Mouse (Mus musculus) cerebellum, adult 8-10 months (tissue): Measurements from ENCODE around the gene Fyn.
A peak's percentile ranks its signal among the peaks of the same experiment; 100 is the strongest.

Experiments used
- DNase-seq: peaks from one replicate; pipeline ENCODE4 v3.0.0; 2022

The Fyn gene

GRCm38 (mm10) chr10:39517375-39517774 is 148.7 kb downstream of the Fyn start:
- DNase-seq: no peak

DNA sequence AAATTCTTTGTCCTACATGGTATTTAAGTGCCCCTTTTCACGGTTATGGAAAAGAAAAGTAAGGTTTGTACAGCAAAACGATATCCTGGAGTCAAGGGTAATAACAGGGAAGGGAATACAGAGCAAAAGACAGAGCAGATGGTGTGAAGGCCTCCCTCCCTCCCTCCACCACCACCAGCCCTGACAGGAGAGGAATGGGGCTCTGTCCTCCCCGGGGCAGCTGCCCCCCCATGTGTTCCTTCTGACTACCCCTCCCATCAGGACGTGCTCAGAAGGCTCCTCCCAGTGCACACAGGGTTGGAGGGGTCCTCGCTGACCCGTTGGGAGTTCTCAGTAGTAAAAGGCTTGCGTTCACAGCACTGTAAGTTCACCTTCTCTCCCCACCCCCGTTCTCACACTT is 149.6 kb downstream of the Fyn start:
- no peak for DNase-seq

DNA sequence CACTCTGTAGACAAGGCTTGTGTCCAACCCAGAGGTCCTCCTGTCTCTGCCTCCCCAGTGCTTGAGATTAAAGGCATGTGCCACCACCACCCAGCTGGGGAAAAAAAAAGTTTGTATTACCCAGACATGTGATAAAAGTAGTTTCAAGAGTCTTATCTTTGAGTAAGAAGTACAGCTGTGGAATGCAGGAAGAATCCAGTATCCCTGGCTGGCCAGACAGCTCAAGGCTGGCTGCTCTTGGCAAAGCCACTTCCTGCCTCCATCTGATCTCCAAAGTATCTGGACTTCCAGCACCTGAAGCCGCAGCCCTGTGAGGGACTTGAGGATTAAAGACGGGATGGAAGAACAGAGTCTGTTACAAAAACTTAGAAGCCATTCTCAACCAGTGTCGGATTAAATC is 150.2 kb downstream of the Fyn start:
- DNase-seq: no peak

DNA sequence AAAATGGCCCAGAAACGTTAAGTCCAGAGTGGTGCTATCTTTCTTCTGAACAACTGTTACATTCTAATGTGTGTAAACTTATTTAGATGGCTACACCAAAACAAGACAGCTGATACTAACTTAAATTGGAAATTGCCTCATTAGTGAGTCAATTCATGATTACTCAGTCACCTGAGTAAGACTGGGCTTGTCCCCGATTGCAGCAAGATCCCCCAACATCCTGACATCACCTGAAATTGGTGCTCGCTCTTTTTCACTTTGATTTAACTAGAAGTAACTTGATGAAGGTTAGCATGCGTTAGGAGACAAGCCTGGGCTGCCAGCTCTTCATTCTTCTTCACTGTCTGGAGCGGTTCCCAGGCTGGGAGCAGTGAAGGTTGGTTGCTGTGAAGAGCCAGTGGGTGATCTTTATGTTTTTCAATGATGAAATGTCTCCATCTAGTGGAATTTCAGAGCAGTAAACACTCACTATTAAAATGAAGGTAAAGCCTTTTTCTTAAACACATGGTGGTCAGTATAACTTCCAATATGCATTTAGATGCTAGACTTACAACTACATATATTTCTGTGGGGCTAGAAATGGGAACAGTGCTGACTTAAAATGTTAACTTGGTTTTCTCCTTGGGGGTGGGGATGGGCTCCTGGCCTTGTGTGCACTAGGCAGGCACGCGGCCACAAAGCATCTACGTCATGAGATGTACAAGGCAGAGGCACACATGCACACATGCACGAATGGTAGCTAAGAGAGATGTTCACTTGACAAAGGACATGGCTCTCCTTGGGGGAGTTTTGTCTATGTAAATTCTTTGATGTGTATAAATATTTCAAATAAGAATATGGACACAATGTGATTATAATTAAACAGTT is 151.7 kb downstream of the Fyn start:
- peak; percentile 73 for DNase-seq

DNA sequence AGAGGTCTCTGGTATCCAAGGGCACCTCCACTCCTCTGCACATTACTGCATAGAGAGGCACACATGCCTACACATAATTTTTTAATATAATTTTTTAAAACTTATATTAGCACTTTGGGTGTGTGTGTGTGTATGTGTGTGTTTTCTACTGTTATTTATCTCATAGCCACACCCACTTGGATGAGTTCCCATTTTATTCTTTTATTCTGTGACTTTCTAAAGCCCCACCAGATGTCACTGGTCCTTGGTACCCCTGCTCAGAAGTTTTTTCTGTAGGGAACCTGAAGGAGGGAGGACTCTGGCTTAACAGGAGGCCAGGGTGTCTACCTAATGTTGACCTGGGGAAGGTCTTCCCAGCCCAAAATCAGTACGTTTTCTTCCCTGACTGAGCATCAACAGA is 152.7 kb downstream of the Fyn start:
- no peak for DNase-seq

DNA sequence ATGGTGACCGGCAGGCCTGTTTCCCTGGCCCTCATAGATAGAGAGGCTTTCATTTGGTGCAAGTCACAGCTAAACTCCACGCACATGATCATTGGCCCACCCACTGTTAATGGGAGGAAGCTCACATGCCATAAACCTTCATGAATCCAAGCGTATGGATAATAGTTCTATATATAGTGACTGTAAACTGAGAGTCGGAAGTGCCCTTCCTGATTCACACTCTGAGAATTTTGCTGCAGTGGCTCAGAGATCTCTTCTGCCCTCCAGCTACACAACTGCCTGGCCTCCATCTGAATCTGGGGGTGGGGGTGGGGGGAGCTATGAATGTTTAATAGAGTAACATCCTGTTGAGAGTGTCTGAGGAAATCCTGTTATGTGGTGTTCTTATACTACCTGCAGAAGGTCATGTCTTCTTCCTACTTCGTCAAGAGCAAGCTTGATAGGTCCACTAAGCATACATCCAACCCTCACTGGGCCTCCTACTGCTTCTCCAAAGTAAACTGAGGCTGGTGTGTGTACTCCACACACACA is 153.3 kb downstream of the Fyn start:
- no peak for DNase-seq

GRCm38 (mm10) chr10:39522857-39523614 is 154.4 kb downstream of the Fyn start:
- DNase-seq: no peak

- no peak for DNase-seq
Measured at GRCm38 (mm10) chr10:39524355-39524754, 155.7 kb downstream of the Fyn start.

- DNase-seq: no peak
Measured at GRCm38 (mm10) chr10:39525431-39525830, 156.8 kb downstream of the Fyn start.

DNA sequence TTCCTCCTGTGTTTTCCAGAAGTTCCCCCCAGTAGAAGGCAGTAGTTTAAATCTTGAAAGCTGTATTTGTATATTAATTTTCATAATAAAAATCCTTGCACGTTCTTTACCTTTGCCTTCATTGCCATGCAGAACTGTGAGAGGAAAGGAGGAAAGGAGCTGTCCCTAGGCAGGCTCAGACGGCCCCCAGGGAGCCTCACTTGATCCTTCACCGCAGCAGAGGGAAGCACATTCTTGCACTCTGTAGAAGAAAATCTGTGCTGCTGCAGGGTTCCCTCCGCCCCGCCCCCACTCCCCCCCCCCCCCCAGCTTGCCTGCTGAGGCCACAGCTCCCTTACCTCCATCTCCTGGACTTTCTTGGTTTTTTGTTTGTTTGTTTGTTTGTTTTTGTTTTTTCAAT is 158.5 kb downstream of the Fyn start:
- no peak for DNase-seq

DNA sequence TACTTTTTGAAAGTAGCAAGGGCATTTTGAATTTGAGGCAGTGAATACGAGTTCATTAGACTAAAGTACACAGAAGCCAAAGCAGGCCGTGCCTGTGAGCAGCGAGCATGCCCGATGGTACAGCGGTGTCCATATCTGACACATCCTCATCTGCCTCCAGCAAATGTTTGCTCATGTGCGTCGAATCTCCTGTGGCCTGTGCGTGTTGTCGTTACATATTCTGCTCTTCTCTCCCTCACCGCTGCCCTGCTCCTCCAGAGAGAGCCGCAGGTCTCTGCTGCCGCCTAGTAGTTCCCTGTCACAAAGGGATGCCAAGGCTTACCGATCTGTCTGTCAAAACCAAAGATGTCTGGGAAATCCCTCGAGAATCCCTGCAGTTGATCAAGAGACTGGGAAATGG is 160.5 kb downstream of the Fyn start:
- no peak for DNase-seq

GRCm38 (mm10) chr10:39532008-39532740 is 163.5 kb downstream of the Fyn start:
- DNase-seq: no peak

GRCm38 (mm10) chr10:39532823-39533222 is 164.2 kb downstream of the Fyn start:
- DNase-seq: no peak

GRCm38 (mm10) chr10:39534324-39535026 is 165.8 kb downstream of the Fyn start:
- DNase-seq: no peak

DNA sequence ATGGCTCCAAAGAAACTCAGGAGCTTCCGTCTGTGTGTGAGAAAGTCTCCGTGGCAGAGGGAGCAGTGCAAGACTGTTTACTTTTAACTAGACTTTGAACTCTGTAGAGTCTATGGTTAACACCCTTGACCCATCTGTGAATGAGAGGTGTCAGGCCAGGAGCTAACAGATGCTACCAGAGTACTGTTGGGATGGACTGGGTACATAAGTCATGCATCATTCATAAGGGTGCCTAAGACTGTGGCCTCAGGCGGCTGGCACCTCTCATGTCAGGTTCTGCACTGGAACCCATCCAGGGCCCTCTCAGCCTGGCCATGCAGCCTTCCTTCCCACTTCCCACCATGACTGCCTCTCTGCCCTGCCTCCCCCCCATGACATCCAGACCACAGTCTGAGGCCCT is 166.7 kb downstream of the Fyn start:
- no peak for DNase-seq

GRCm38 (mm10) chr10:39536258-39536657 is 167.6 kb downstream of the Fyn start:
- DNase-seq: peak; percentile 41

DNA sequence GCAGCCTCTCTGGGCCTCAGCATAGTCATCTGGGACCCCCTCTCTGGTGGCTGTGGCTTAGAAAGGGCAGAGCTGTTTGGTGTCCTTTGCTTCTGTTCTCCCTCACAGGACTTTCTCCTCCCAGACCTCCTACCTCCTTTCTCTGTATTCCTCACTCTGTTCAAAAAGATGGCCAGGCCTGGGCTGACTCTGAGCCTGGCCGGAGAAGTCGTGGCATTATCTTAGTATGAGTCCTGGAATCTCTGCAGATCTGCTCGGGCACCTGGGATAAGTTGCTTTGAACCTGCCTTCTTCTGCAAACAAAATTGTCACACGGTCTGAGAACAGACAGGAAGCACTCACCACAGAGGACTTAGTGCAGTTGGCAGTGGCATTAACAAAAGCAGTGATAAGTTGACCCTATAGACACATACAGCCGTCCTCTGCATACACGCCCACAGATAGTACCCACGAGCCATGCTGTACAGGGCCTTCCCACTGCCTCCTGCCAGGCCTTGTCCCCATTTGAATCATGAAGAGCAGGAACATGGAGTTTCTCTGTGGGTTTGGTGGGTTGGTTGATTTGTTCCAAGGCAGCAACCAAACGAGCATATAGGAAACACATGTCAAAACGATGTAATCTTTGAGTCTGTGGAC is 171.5 kb downstream of the Fyn start:
- DNase-seq: no peak

- no peak for DNase-seq
Measured at GRCm38 (mm10) chr10:39540995-39541394, 172.3 kb downstream of the Fyn start.

DNA sequence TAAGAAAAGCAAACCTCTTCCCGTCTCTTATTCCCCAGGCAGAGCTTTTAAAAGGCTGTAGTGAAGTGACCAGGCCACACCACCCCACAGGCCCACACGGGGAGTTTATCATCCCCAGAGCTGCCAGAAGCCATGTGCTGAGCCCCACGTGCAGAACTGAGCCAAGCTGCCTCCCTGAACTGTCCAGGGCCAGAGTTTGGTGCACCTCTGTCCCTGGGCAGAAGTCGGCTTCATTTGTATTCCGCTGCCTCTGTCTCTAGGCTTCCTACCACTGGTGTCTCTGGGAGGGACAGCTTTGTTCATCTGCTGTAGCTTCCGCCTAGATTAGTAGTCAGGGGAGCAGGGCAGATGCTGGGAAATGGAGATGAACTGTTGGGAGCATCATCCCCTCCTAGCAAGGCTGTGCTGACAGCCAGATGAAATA is 172.8 kb downstream of the Fyn start:
- no peak for DNase-seq

DNA sequence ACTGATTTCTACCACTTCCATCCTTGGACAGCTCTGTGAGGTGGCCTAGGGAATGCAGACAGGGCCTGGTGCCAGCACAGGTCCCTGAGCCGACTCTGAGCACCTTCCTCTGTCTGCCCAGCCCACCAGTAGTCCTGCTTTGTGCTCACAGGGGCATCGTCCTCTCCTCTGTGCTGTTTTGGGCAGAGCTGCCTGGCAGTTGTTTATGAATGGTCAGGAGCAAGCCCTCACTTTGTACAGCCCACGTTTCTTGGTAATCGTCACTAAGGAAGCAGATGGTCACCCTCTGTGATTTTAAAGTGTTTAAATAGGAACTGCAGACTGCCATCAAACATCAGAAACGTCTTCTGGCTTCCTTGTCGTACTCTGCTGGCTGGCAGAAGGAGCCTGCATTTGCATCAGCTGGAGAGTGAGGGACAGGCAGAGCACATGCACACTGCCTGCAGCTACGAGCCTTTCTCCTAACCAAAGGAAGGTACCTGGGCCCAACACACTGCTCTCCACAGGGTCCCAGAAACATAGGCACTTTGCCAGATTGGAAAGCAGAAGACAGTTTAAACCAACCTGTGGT is 173.4 kb downstream of the Fyn start:
- no peak for DNase-seq

GRCm38 (mm10) chr10:39542535-39543257 is 174.0 kb downstream of the Fyn start:
- DNase-seq: no peak
